Comparison of ENCODE assay signal across 11 mouse cellular contexts in the genomic region with DNA sequence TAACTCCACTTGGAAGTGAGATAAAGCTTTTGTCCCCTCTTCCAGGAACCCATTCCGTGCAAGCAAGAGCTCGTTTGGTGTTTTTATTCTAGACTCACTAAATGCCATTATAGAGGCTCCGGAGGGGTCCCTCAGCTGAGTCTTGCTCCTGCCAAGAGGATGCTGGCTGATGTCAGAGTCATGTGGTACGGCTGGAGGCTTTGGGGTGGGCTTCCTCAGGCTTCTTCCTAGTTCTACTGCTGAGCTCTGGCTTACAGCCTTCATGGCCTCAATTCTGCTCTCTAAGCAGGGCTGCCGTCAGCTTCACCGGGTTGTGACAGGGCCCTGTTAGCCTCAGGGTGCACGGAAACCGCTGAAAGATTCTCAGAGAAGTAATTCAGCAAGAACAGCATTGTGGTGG.
A peak's percentile ranks its signal among the peaks of the same experiment; 100 is the strongest.
DNase-seq lines count a peak whose midpoint lies in the region; ATAC-seq and TF ChIP-seq lines count a peak whose summit lies in the region.
"Had no signal": no experiment of that assay in that cellular context is flagged by ENCODE, and none has a peak within 500 bp of the region (broad histone marks: within the 10 kb centered on the region; RNA-seq: fewer than 3 reads in every experiment).

No protein-coding gene starts in this region.

- H3K9ac ChIP-seq in hindbrain, embryonic 12.5 days, result no peak overlapping the region
- no peak overlapping the region for H3K9ac ChIP-seq in hindbrain, embryonic 11.5 days (ENCODE audit: low read depth, low read length)
- H3K9ac ChIP-seq in hindbrain, postnatal 0 days (replicated peaks; ENCODE audit: low read length), result no peak overlapping the region
- H3K9ac ChIP-seq in intestine, embryonic 15.5 days, result no peak overlapping the region
- H3K9ac ChIP-seq: neural tube, embryonic 12.5 days; stomach, embryonic 15.5 days had no signal

- peaks cover 12% of the 10 kb centered on the region for H3K4me1 ChIP-seq in hindbrain, embryonic 12.5 days
- H3K4me1 ChIP-seq in hindbrain, embryonic 11.5 days (replicated peaks; ENCODE audit: control insufficient read depth, insufficient read depth, low read length), result no peaks in the 10 kb centered on the region
- 0 out of 2 replicates have a peak, but pooled peaks cover 3% of the 10 kb centered on the region for H3K4me1 ChIP-seq in hindbrain, postnatal 0 days (ENCODE audit: insufficient read depth, low read length)
- H3K4me1 ChIP-seq in intestine, embryonic 15.5 days (replicated peaks), result no peaks in the 10 kb centered on the region
- H3K4me1 ChIP-seq: stomach, embryonic 15.5 days had no signal

- 55% methylated on average over 8 of the region's 8 CpGs for WGBS in hindbrain, embryonic 12.5 days
- 64% methylated on average over 8 of the region's 8 CpGs for WGBS in hindbrain, embryonic 11.5 days
- WGBS in hindbrain, postnatal 0 days, result 25% methylated on average over 8 of the region's 8 CpGs
- WGBS in intestine, embryonic 15.5 days, result 71% methylated on average over 8 of the region's 8 CpGs

- no peak for DNase-seq in hindbrain, embryonic 11.5 days (ENCODE audit: low spot score)
- DNase-seq in Muller cell, postnatal 12 days (ENCODE audit: inconsistent ontology term), result peak; percentile 39
- DNase-seq in brain, adult 2 months (ENCODE audit: low read depth, low spot score), result peak; percentile 33
- DNase-seq in hindbrain, postnatal 0 days (ENCODE audit: low spot score), result peak; percentile 66
- DNase-seq in testis, postnatal 14 days (ENCODE audit: low spot score), result no peak
- DNase-seq: kidney, postnatal 10 days; thymus, postnatal 4 days had no signal

- H3K4me3 ChIP-seq in hindbrain, embryonic 12.5 days, result no peak overlapping the region
- no peak overlapping the region for H3K4me3 ChIP-seq in hindbrain, embryonic 11.5 days (ENCODE audit: low read depth, low read length)
- H3K4me3 ChIP-seq in hindbrain, postnatal 0 days (ENCODE audit: low read length), result no peak overlapping the region
- no peak overlapping the region for H3K4me3 ChIP-seq in intestine, embryonic 15.5 days (replicated peaks)
- H3K4me3 ChIP-seq: neural tube, embryonic 12.5 days; stomach, embryonic 15.5 days had no signal

- no peak for ATAC-seq in hindbrain, embryonic 12.5 days (ENCODE audit: low FRiP score)
- no peak for ATAC-seq in hindbrain, embryonic 11.5 days (ENCODE audit: low FRiP score)
- peak; percentile 81 for ATAC-seq in hindbrain, postnatal 0 days
- no peak for ATAC-seq in intestine, embryonic 15.5 days

- H3K9me3 ChIP-seq in hindbrain, embryonic 12.5 days (replicated peaks), result no peaks in the 10 kb centered on the region
- H3K9me3 ChIP-seq in hindbrain, embryonic 11.5 days (ENCODE audit: control insufficient read depth, low read length), result no peaks in the 10 kb centered on the region
- H3K9me3 ChIP-seq in hindbrain, postnatal 0 days (ENCODE audit: low read length), result no peaks in the 10 kb centered on the region
- no peaks in the 10 kb centered on the region for H3K9me3 ChIP-seq in intestine, embryonic 15.5 days
- H3K9me3 ChIP-seq: neural tube, embryonic 12.5 days; stomach, embryonic 15.5 days had no signal

- no peaks in the 10 kb centered on the region for H3K36me3 ChIP-seq in hindbrain, embryonic 12.5 days
- H3K36me3 ChIP-seq in hindbrain, embryonic 11.5 days (ENCODE audit: control insufficient read depth, insufficient read depth, low read length), result no peaks in the 10 kb centered on the region
- no peaks in the 10 kb centered on the region for H3K36me3 ChIP-seq in hindbrain, postnatal 0 days (ENCODE audit: insufficient read depth, low read length)
- no peaks in the 10 kb centered on the region for H3K36me3 ChIP-seq in intestine, embryonic 15.5 days
- H3K36me3 ChIP-seq: neural tube, embryonic 12.5 days; stomach, embryonic 15.5 days had no signal

- H3K4me2 ChIP-seq in hindbrain, embryonic 12.5 days (replicated peaks), result no peak overlapping the region
- H3K4me2 ChIP-seq in hindbrain, embryonic 11.5 days (replicated peaks; ENCODE audit: low read depth, low read length), result no peak overlapping the region
- no peak overlapping the region for H3K4me2 ChIP-seq in hindbrain, postnatal 0 days (ENCODE audit: low read depth, low read length)
- H3K4me2 ChIP-seq in intestine, embryonic 15.5 days (replicated peaks), result no peak overlapping the region
- H3K4me2 ChIP-seq: neural tube, embryonic 12.5 days; stomach, embryonic 15.5 days had no signal

- no peak for TF ChIP-seq CTCF in hindbrain, postnatal 0 days (IDR thresholded peaks at IDR 0.05; ENCODE audit: low read depth)

- H3K27me3 ChIP-seq in hindbrain, embryonic 12.5 days, result no peaks in the 10 kb centered on the region
- no peaks in the 10 kb centered on the region for H3K27me3 ChIP-seq in hindbrain, embryonic 11.5 days (ENCODE audit: control insufficient read depth, insufficient read depth, low read length)
- no peaks in the 10 kb centered on the region for H3K27me3 ChIP-seq in hindbrain, postnatal 0 days (ENCODE audit: insufficient read depth, low read length)
- H3K27me3 ChIP-seq in intestine, embryonic 15.5 days (replicated peaks), result no peaks in the 10 kb centered on the region
- H3K27me3 ChIP-seq: neural tube, embryonic 12.5 days; stomach, embryonic 15.5 days had no signal

- H3K27ac ChIP-seq in hindbrain, embryonic 12.5 days, result peak overlapping the region; percentile 40; the same call in 1 of the 2 replicates
- H3K27ac ChIP-seq in hindbrain, embryonic 11.5 days (ENCODE audit: low read depth, low read length), result no peak overlapping the region
- H3K27ac ChIP-seq in hindbrain, postnatal 0 days, result peak overlapping the region; percentile 56; the same call in 1 of the 2 replicates
- H3K27ac ChIP-seq in intestine, embryonic 15.5 days, result no peak overlapping the region
- H3K27ac ChIP-seq: neural tube, embryonic 12.5 days; stomach, embryonic 15.5 days had no signal

Comparison
In these comparisons a context has a peak if more than half of its experiments do, and no peak if none do; other contexts are left out.
1. H3K27ac ChIP-seq: peak in hindbrain, embryonic 12.5 days (single experiment) and hindbrain, postnatal 0 days (single experiment); none in hindbrain, embryonic 11.5 days (single experiment) and intestine, embryonic 15.5 days (single experiment).
2. DNase-seq: peak in Muller cell, postnatal 12 days (single experiment), brain, adult 2 months (single experiment) and hindbrain, postnatal 0 days (single experiment); none in hindbrain, embryonic 11.5 days (single experiment) and testis, postnatal 14 days (single experiment).